Comparison of ENCODE assay signal across 8 mouse cellular contexts in genomic region chr1:181839746-181840366, GRCm38 (mm10). TPM values are rescaled to one million over a fixed set of nuclear protein-coding genes. Genes with fewer than 3 reads are reported as not detected.
A peak's percentile ranks its signal among the peaks of the same experiment; 100 is the strongest.
DNase-seq lines count a peak whose midpoint lies in the region; ATAC-seq and TF ChIP-seq lines count a peak whose summit lies in the region.

No protein-coding gene starts in this region.

- ATAC-seq in heart, embryonic 12.5 days (ENCODE audit: insufficient number of reproducible peaks, low FRiP score), result no peak
- ATAC-seq in embryonic facial prominence, embryonic 12.5 days (ENCODE audit: insufficient number of reproducible peaks, insufficient read depth, low FRiP score, low TSS enrichment), result no peak
- no peak for ATAC-seq in intestine, postnatal 0 days

- H3K27ac ChIP-seq in heart, embryonic 12.5 days (ENCODE audit: poor library complexity, severe bottlenecking), result no peak overlapping the region
- H3K27ac ChIP-seq in embryonic facial prominence, embryonic 12.5 days, result no peak overlapping the region
- H3K27ac ChIP-seq in intestine, postnatal 0 days (ENCODE audit: low read depth, low read length), result no peak overlapping the region

- 0 out of 2 replicates have a peak, but pooled peaks cover 5% of the 10 kb centered on the region for H3K27me3 ChIP-seq in heart, embryonic 12.5 days (replicated peaks)
- H3K27me3 ChIP-seq in embryonic facial prominence, embryonic 12.5 days, result no peaks in the 10 kb centered on the region
- H3K27me3 ChIP-seq in intestine, postnatal 0 days (replicated peaks; ENCODE audit: control insufficient read depth, insufficient read depth, low read length), result no peaks in the 10 kb centered on the region
- no peaks in the 10 kb centered on the region for H3K27me3 ChIP-seq in myocyte (ENCODE audit: control insufficient read depth, insufficient read depth, insufficient read length)

- peak overlapping the region; percentile 63 for H3K4me2 ChIP-seq in heart, embryonic 12.5 days
- peak overlapping the region; percentile 84 for H3K4me2 ChIP-seq in embryonic facial prominence, embryonic 12.5 days (replicated peaks)
- H3K4me2 ChIP-seq in intestine, postnatal 0 days (replicated peaks; ENCODE audit: low read depth), result peak overlapping the region; percentile 95
- H3K4me2 ChIP-seq in myocyte (ENCODE audit: low read depth), result peak overlapping the region; percentile 77

- H3K79me2 ChIP-seq in myocyte (ENCODE audit: control insufficient read depth, insufficient read depth), result peaks cover 56% of the 10 kb centered on the region

- peak overlapping the region; percentile 29 for H3K4me3 ChIP-seq in heart, embryonic 12.5 days
- H3K4me3 ChIP-seq in embryonic facial prominence, embryonic 12.5 days, result peak overlapping the region; percentile 16
- H3K4me3 ChIP-seq in intestine, postnatal 0 days (ENCODE audit: low read depth, low read length), result no peak overlapping the region
- peak overlapping the region; percentile 76 for H3K4me3 ChIP-seq in myocyte

- peaks cover 20% of the 10 kb centered on the region for H3K4me1 ChIP-seq in heart, embryonic 12.5 days (replicated peaks)
- peaks cover 27% of the 10 kb centered on the region for H3K4me1 ChIP-seq in embryonic facial prominence, embryonic 12.5 days
- no peaks in the 10 kb centered on the region for H3K4me1 ChIP-seq in intestine, postnatal 0 days (replicated peaks; ENCODE audit: control insufficient read depth, insufficient read depth, low read length)

- WGBS in heart, embryonic 12.5 days, result 9% methylated on average over 6 of the region's 6 CpGs
- 16% methylated on average over 6 of the region's 6 CpGs for WGBS in embryonic facial prominence, embryonic 12.5 days
- 10% methylated on average over 6 of the region's 6 CpGs for WGBS in intestine, postnatal 0 days

- H3K9ac ChIP-seq in heart, embryonic 12.5 days, result peak overlapping the region; percentile 45; the same call in 1 of the 2 replicates
- no peak overlapping the region for H3K9ac ChIP-seq in embryonic facial prominence, embryonic 12.5 days
- no peak overlapping the region for H3K9ac ChIP-seq in intestine, postnatal 0 days (ENCODE audit: low read depth, low read length)

- TF ChIP-seq POLR2A in myocyte (IDR thresholded peaks at IDR 0.05; ENCODE audit: insufficient read length, low read depth), result no peak

- H3ac ChIP-seq in myocyte (ENCODE audit: control insufficient read depth, insufficient read length), result no peak overlapping the region

- intact Hi-C loops in heart, postnatal 25 days (cut with DNase I), result loop anchor here (5.0 kb wide), 1 partner anchor 42 kb away; no protein-coding TSS in a partner anchor
- intact Hi-C loops in gastrocnemius, postnatal 36 days (cut with DNase I), result loop anchor here (5.0 kb wide), 1 partner anchor 42 kb away; no protein-coding TSS in a partner anchor

- H3K9me3 ChIP-seq in heart, embryonic 12.5 days (replicated peaks), result no peaks in the 10 kb centered on the region
- H3K9me3 ChIP-seq in embryonic facial prominence, embryonic 12.5 days, result no peaks in the 10 kb centered on the region
- H3K9me3 ChIP-seq in intestine, postnatal 0 days (ENCODE audit: control insufficient read depth), result no peaks in the 10 kb centered on the region

- TF ChIP-seq CTCF in intestine, postnatal 0 days (IDR thresholded peaks at IDR 0.05; ENCODE audit: low read depth), result no peak

- H3K36me3 ChIP-seq in heart, embryonic 12.5 days, result peaks cover 28% of the 10 kb centered on the region
- peaks cover 20% of the 10 kb centered on the region for H3K36me3 ChIP-seq in embryonic facial prominence, embryonic 12.5 days
- H3K36me3 ChIP-seq in intestine, postnatal 0 days (ENCODE audit: control insufficient read depth, insufficient read depth), result peaks cover 8% of the 10 kb centered on the region
- no peaks in the 10 kb centered on the region for H3K36me3 ChIP-seq in myocyte (ENCODE audit: control insufficient read depth, insufficient read depth)

- DNase-seq in heart, postnatal 25 days (ENCODE audit: low spot score), result no peak
- no peak for DNase-seq in gastrocnemius, postnatal 36 days
- DNase-seq in cerebellum, postnatal 14 days, result no peak
- DNase-seq in natural killer cell, adult 2 months (ENCODE audit: low spot score in 2 of 2), result no peak

TF ChIP-seq in myocyte, 11 proteins besides CTCF, POLR2A, EP300 and RAD21:
- no peak for TF ChIP-seq REST (IDR thresholded peaks at IDR 0.05; ENCODE audit: insufficient read depth, insufficient read length)
- TF ChIP-seq POLR2AphosphoS2 (IDR thresholded peaks at IDR 0.05; ENCODE audit: insufficient read length, low read depth), result no peak
- TF ChIP-seq MYOD1 (IDR thresholded peaks at IDR 0.05; ENCODE audit: control insufficient read depth in 1 of 3, insufficient read length in 2 of 3, low read depth in 2 of 3), result no peak
- no peak for TF ChIP-seq CEBPB (IDR thresholded peaks at IDR 0.05; ENCODE audit: insufficient read depth, poor library complexity, severe bottlenecking)
- no peak for TF ChIP-seq MYOG (IDR thresholded peaks at IDR 0.05; ENCODE audit: control insufficient read depth in 1 of 3, insufficient read depth in 1 of 3, insufficient read length in 2 of 3, low read depth in 2 of 3)
- no peak for TF ChIP-seq E2F4 (IDR thresholded peaks at IDR 0.05; ENCODE audit: insufficient read depth)
- TF ChIP-seq TCF3 (IDR thresholded peaks at IDR 0.05; ENCODE audit: insufficient read length, low read depth), result no peak
- no peak for TF ChIP-seq TCF12 (IDR thresholded peaks at IDR 0.05; ENCODE audit: insufficient read depth, poor library complexity, severe bottlenecking)
- TF ChIP-seq MAX (IDR thresholded peaks at IDR 0.05; ENCODE audit: low read depth), result no peak
- no peak for TF ChIP-seq USF1 (IDR thresholded peaks at IDR 0.05; ENCODE audit: low read depth)
- TF ChIP-seq SRF (IDR thresholded peaks at IDR 0.05; ENCODE audit: control insufficient read depth, insufficient read length, low read depth), result no peak

RNA-seq across cellular contexts. Expression of gene Lbr, which starts 3.0 kb away (rescaled TPM):
- polyA plus RNA-seq in heart, embryonic 12.5 days (2016; fragmentation: Nextera tagmentation; extraction: Ambion mirVana), result 100 and 105 TPM in 2 replicates
- total RNA-seq in heart, postnatal 25 days (2021), result 10 to 100 TPM; 21.9 to 22.0 TPM
- 118 and 123 TPM in 2 replicates for polyA plus RNA-seq in embryonic facial prominence, embryonic 12.5 days (2016; fragmentation: Nextera tagmentation; extraction: Ambion mirVana)
- 34.4 and 37.7 TPM in 2 replicates for polyA plus RNA-seq in intestine, postnatal 0 days (2015; fragmentation: Nextera tagmentation; extraction: Ambion mirVana)
- 15.1 TPM for polyA plus RNA-seq in myocyte (2012; fragmentation: generic; extraction: Trizol)
- 10 to 100 TPM; 17.7 to 20.5 TPM for total RNA-seq in gastrocnemius, postnatal 36 days (2021)
